17 mouse cellular contexts compared by ENCODE assay signal in the genomic region with DNA sequence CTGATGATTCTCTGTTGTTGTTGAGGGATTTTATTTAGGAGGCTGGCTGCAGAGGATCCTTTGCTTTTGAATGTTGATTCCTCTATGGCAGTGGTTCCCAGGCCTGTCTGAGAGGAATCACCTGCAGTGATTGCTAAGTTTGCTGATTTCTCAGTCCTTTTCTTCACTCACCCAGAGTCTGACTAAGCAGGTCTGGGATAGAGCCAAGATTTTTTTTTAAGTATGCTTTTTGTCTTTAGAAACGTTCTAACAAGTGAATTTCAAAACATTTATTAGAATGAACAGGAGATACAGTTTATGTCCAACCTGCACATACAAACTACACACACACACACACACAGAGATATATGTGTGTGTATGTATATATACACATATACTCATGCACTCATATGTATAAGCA.
"Had no signal": no experiment of that assay in that cellular context is flagged by ENCODE, and none has a peak within 500 bp of the region (broad histone marks: within the 10 kb centered on the region; RNA-seq: fewer than 3 reads in every experiment).

No protein-coding gene starts in this region.

- ATAC-seq: hindbrain, embryonic 16.5 days; inflammation-experienced regulatory T-cells, adult 6 months; intestine, embryonic 15.5 days; intestine, postnatal 0 days had no signal

- DNase-seq: gastrocnemius, adult 2 months; gastrocnemius, postnatal 10 days; gastrocnemius, postnatal 25 days; heart, adult 2 months; heart, postnatal 14 days; heart, postnatal 4 days; kidney, adult 18-20 months; kidney, adult 8-10 months; kidney, postnatal 10 days; kidney, postnatal 25 days; kidney, postnatal 4 days; liver; liver, embryonic 13.5 days had no signal
